Mouse (Mus musculus) ES-E14 (cell line): Measurements from ENCODE around the gene Rbm38. TPM values are rescaled to one million over a fixed set of nuclear protein-coding genes. Genes with fewer than 3 reads are reported as not detected.

ENCODE experiments used
- DNase-seq: peaks from one replicate; pipeline ENCODE4 v3.0.0-alpha.2; 2013; ENCODE audit warnings: low read depth, low spot score
- H3K27ac ChIP-seq: 2 replicates; pipeline ENCODE4 v1.5.1; 2012; ENCODE audit warnings: low read depth, mild to moderate bottlenecking, low read length, moderate library complexity, mixed read lengths; ENCODE audit not compliant: poor library complexity, insufficient read depth, severe bottlenecking
- H3K36me3 ChIP-seq: 2 replicates; pipeline ENCODE4 v1.6.1; 2012; ENCODE audit warnings: mild to moderate bottlenecking, low read length, moderate library complexity, mixed read lengths; ENCODE audit not compliant: control insufficient read depth, poor library complexity, insufficient read depth, severe bottlenecking
- H3K4me1 ChIP-seq, 2 experiments: fragments of 150-350 bp in 1 of 2; sonication (generic) in 1 of 2; 2 replicates each; pipeline ENCODE4 v1.6.1; 2012; ENCODE audit warnings: low read length in 2 of 2, mild to moderate bottlenecking in 1 of 2, mixed read lengths in 1 of 2; ENCODE audit not compliant: control insufficient read depth in 2 of 2, insufficient read depth in 2 of 2, poor library complexity in 1 of 2
- H3K4me3 ChIP-seq, 2 experiments: fragments of 150-350 bp in 1 of 2; sonication (generic) in 1 of 2; 2 replicates each; pipeline ENCODE4 v1.5.1; 2012; ENCODE audit warnings: low read length in 2 of 2, low read depth in 1 of 2, mild to moderate bottlenecking in 1 of 2, mixed read lengths in 1 of 2; ENCODE audit not compliant: insufficient read depth in 1 of 2, poor library complexity in 1 of 2, severe bottlenecking in 1 of 2
- H3K9ac ChIP-seq: 2 replicates; pipeline ENCODE4 v1.6.1; 2012; ENCODE audit warnings: low read depth, mild to moderate bottlenecking, low read length, mixed read lengths; ENCODE audit not compliant: poor library complexity, insufficient read depth, severe bottlenecking
- H3K9me3 ChIP-seq: fragments of 150-350 bp; sonication (generic); 2 replicates; pipeline ENCODE4 v1.6.1; 2012; ENCODE audit warnings: low read depth, mild to moderate bottlenecking, low read length; ENCODE audit not compliant: control insufficient read depth, insufficient read depth
- CHD2 ChIP-seq: IDR thresholded peaks from 2 replicates; pipeline ENCODE4 v1.6.1; 2014; ENCODE audit warnings: mild to moderate bottlenecking, low read depth, low read length, inconsistent platforms
- HCFC1 ChIP-seq: IDR thresholded peaks from 2 replicates; pipeline ENCODE4 v1.6.1; 2012; ENCODE audit warnings: low read length, inconsistent platforms, borderline replicate concordance; ENCODE audit not compliant: insufficient read depth
- MAFK ChIP-seq: IDR thresholded peaks from 2 replicates; pipeline ENCODE4 v1.6.1; 2014; ENCODE audit warnings: mild to moderate bottlenecking, low read depth, low read length, inconsistent platforms; ENCODE audit not compliant: insufficient read depth
- ZC3H11A ChIP-seq: IDR thresholded peaks from 2 replicates; pipeline ENCODE4 v1.6.1; 2012; ENCODE audit warnings: low read depth, mild to moderate bottlenecking, inconsistent platforms, low read length, borderline replicate concordance
- ZNF384 ChIP-seq: IDR thresholded peaks from 2 replicates; pipeline ENCODE4 v1.6.1; 2012; ENCODE audit warnings: low read depth, low read length, inconsistent platforms
- in situ Hi-C, 2 experiments: fragments of 600-800 bp; cut with MboI; formaldehyde crosslinking; loops; one replicate each; pipeline ENCODE4 v1.15.1; 2025; ENCODE audit warnings: low sequenced_read_pairs in 2 of 2, inconsistent platforms in 1 of 2; ENCODE audit not compliant: unreplicated experiment in 2 of 2
- total RNA-seq: library from RNA; depleted of rRNA; stranded (reverse); fragments of 300-350 nt; gene quantifications from 2 replicates; pipeline ENCODE4 v1.2.3, GENCODE M21; 2012

The Rbm38 gene
- total RNA-seq, 1 experiment, result 26.7 TPM

GRCm38 (mm10) chr2:173048041-173048745, 27.9 kb downstream of the Rbm38 start:
- Histone ChIP-seq H3K4me1 (peaks cover 2 to 24% of the 10 kb centered on the region in 2 experiments; a peak in 1 of 4 replicates), H3K9me3 (no peaks in the 10 kb centered on the region), H3K4me3 (no peak overlapping the region), H3K27ac (no peak overlapping the region), H3K36me3 (no peaks in the 10 kb centered on the region), H3K9ac (no peak overlapping the region)
- in situ Hi-C loops, result no loop called here
- DNase-seq, result no peak
- TF ChIP-seq CHD2 (no peak), ZNF384 (no peak), MAFK (no peak), HCFC1 (no peak), ZC3H11A (no peak)

DNA sequence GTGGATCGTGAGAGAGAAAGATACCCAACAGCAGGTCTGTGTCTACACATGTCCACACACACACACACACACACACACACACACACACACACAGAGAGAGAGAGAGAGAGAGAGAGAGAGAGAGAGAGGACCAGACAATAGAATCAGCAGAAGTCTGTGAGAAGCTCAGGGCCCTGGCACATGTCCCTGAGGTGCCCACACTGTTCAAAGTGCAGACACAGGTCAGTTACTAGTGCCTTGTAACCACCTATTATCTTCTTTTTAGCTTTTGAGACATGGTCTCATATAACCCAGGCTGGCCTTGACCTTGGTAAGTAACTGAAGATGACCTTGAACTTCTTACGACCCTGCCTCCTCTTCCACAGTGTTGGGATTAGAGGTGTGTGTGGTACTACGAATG, 28.9 kb downstream of the Rbm38 start:
- Histone ChIP-seq H3K27ac (no peak overlapping the region), H3K4me3 (no peak overlapping the region), H3K36me3 (no peaks in the 10 kb centered on the region), H3K4me1 (peaks cover 2 to 22% of the 10 kb centered on the region in 2 experiments; a peak in 1 of 4 replicates), H3K9ac (no peak overlapping the region), H3K9me3 (no peaks in the 10 kb centered on the region)
- no peak for TF ChIP-seq ZNF384
- no peak for TF ChIP-seq CHD2
- no peak for TF ChIP-seq ZC3H11A
- TF ChIP-seq MAFK, result no peak
- no peak for TF ChIP-seq HCFC1
- in situ Hi-C loops, result no loop called here
- DNase-seq, result no peak

DNA sequence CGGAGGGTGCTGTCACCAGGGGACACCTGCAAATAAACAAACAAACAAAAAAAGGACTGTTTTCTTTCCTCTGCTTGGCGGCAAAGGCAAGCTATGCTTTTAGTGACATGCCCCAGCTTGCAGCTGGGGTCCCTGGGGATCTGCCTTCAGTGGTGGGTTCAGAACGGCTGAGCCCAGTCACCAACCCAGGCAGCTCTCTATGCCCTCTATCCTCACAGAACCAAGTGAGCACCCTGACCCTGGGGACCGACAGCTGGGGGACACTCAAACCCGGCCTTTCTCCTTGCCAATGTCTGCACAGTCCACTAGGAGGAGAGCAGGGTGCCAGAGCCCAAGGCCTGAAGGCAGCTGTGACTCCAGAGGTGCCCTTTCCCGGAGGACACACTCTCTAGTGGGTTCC, 29.5 kb downstream of the Rbm38 start:
- DNase-seq, result no peak
- Histone ChIP-seq H3K36me3 (no peaks in the 10 kb centered on the region), H3K9me3 (no peaks in the 10 kb centered on the region), H3K9ac (no peak overlapping the region), H3K4me3 (no peak overlapping the region), H3K27ac (no peak overlapping the region), H3K4me1 (peaks cover 2 to 22% of the 10 kb centered on the region in 2 experiments; a peak in 1 of 4 replicates)
- in situ Hi-C loops, result no loop called here
- TF ChIP-seq HCFC1 (no peak), MAFK (no peak), ZC3H11A (no peak), ZNF384 (no peak), CHD2 (no peak)

- Histone ChIP-seq H3K4me3 (no peak overlapping the region), H3K4me1 (peaks cover 2 to 19% of the 10 kb centered on the region in 2 experiments; a peak in 1 of 4 replicates), H3K9me3 (no peaks in the 10 kb centered on the region), H3K36me3 (no peaks in the 10 kb centered on the region), H3K27ac (no peak overlapping the region), H3K9ac (no peak overlapping the region)
- no peak for DNase-seq
- no peak for TF ChIP-seq ZNF384
- in situ Hi-C loops, result no loop called here
Measured at GRCm38 (mm10) chr2:173050604-173051382, 30.5 kb downstream of the Rbm38 start.
